9 mouse cellular contexts compared by ENCODE assay signal in the genomic region with DNA sequence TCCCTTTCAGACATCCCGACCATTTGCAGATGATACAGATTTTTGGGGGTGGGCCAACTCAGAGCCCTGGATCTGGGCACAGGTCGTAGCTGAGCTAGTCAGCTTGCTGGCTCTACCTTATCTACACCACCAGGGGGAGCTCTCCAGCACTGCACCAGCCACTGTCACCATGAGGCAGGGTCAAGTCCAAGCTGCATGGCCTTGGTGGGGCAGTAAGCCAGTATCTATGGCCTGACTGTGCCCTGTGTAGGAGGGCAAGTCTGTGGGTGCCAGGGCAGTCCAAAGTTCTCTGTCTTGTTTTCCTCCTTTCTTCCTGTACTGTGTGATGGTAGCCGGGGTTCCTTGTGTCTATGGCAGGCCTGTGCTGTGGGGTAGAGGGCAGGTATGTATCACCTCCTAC.
A peak's percentile ranks its signal among the peaks of the same experiment; 100 is the strongest.
DNase-seq lines count a peak whose midpoint lies in the region; ATAC-seq lines count a peak whose summit lies in the region.
"Had no signal": no experiment of that assay in that cellular context is flagged by ENCODE, and none has a peak within 500 bp of the region (broad histone marks: within the 10 kb centered on the region; RNA-seq: fewer than 3 reads in every experiment).

No protein-coding gene starts in this region.

- no peaks in the 10 kb centered on the region for H3K27me3 ChIP-seq in limb, embryonic 11.5 days (ENCODE audit: control insufficient read depth, insufficient read depth, low read length)
- H3K27me3 ChIP-seq: heart, embryonic 13.5 days had no signal

- no peak overlapping the region for H3K9ac ChIP-seq in limb, embryonic 11.5 days (ENCODE audit: low read length)
- H3K9ac ChIP-seq: heart, embryonic 13.5 days had no signal

- H3K36me3 ChIP-seq in limb, embryonic 11.5 days (ENCODE audit: control insufficient read depth, insufficient read depth, low read length) = no peaks in the 10 kb centered on the region
- H3K36me3 ChIP-seq: heart, embryonic 13.5 days had no signal

- no peak overlapping the region for H3K4me3 ChIP-seq in limb, embryonic 11.5 days (ENCODE audit: low read depth, low read length)
- H3K4me3 ChIP-seq: heart, embryonic 13.5 days had no signal

- no peaks in the 10 kb centered on the region for H3K9me3 ChIP-seq in limb, embryonic 11.5 days (ENCODE audit: control insufficient read depth, low read length)
- H3K9me3 ChIP-seq: heart, embryonic 13.5 days had no signal

- H3K27ac ChIP-seq in limb, embryonic 11.5 days (replicated peaks; ENCODE audit: low read depth, low read length) = no peak overlapping the region
- H3K27ac ChIP-seq: heart, embryonic 13.5 days had no signal

- H3K4me1 ChIP-seq in limb, embryonic 11.5 days (ENCODE audit: control insufficient read depth, insufficient read depth, low read length) = no peaks in the 10 kb centered on the region
- H3K4me1 ChIP-seq: heart, embryonic 13.5 days had no signal

- peak; percentile 4 to 20 for DNase-seq in cerebellum, postnatal 14 days
- DNase-seq in cerebellum, adult 8-10 months = no peak
- DNase-seq in 3134 (ENCODE audit: extremely low read depth, insufficient read length, low spot score) = peak; percentile 5
- peak; percentile 42 for DNase-seq in adrenal gland, postnatal 10 days
- DNase-seq in forelimb bud, embryonic 11.5 days (ENCODE audit: low read depth, low spot score) = peak; percentile 13
- peak; percentile 35 for DNase-seq in limb, embryonic 11.5 days (ENCODE audit: low spot score)
- no peak for DNase-seq in left cerebral cortex, adult 8-10 months (ENCODE audit: low spot score in 2 of 2)

- no peak; the same call in 1 of the 2 replicates for ATAC-seq in limb, embryonic 11.5 days (ENCODE audit: insufficient number of reproducible peaks, low FRiP score, low TSS enrichment, low read depth)
- ATAC-seq in monocyte, adult 5-6 weeks (replicated peaks; ENCODE audit: insufficient number of reproducible peaks, low FRiP score, low TSS enrichment, poor library complexity, severe bottlenecking) = peak; percentile 79; the same call in 1 of the 2 replicates

- no peak overlapping the region for H3K4me2 ChIP-seq in limb, embryonic 11.5 days (ENCODE audit: low read depth, severe bottlenecking)
- H3K4me2 ChIP-seq: heart, embryonic 13.5 days had no signal

- WGBS in limb, embryonic 11.5 days = 61% methylated on average over 3 of the region's 3 CpGs

Comparison
In these comparisons a context has a peak if more than half of its experiments do, and no peak if none do; other contexts are left out.
1. DNase-seq: peak in cerebellum, postnatal 14 days (2 of 2), 3134 (single experiment), adrenal gland, postnatal 10 days (single experiment), forelimb bud, embryonic 11.5 days (single experiment) and limb, embryonic 11.5 days (single experiment); none in cerebellum, adult 8-10 months (single experiment) and left cerebral cortex, adult 8-10 months (0 of 2).